Mouse (Mus musculus) thymus, postnatal 4 days (tissue): ENCODE results near the gene Rcsd1.

Source experiments
- DNase-seq: peaks from one replicate; pipeline ENCODE4 v3.0.0; 2021

The Rcsd1 gene

DNA sequence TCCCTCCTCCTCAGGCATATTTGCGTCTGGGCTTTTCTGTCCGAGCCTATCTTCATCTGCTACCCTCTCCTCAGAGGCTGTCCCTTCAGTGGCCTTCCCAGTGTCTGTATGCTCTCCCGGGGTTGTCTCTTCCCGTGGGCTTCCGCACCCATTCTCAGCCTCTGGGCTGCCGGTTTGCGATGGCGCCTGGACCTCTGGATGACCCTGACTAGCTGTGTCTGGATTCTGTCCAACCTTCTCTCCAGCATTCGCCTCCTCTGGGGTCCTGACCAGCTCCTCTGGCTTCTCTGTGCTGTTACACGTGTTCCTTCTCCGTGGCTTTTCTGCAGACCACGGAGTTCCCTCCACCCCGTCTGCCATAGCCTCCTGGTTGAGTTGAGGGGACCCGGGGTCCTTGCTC lies 54.1 kb downstream of the Rcsd1 start:
- DNase-seq = no peak

DNA sequence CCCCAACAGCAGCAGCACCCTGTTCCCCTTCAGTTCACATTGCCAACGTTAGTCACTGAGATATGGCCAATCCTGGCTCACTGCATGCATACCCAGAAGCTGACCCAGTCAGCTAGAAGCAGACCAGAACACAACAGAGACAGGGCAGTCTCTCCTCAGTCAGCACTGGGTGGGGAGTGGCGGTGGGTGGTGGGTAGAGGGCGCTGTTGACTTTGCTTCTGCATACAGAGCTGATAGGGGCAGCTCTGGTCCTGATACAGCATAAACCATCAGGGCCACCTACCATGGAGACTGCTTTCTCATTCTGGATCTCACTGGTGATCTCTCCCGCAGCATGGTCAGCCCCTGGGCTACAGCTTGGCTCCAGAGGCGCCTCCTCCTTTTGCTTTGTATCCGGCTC lies 54.5 kb downstream of the Rcsd1 start:
- DNase-seq = peak; percentile 82

DNA sequence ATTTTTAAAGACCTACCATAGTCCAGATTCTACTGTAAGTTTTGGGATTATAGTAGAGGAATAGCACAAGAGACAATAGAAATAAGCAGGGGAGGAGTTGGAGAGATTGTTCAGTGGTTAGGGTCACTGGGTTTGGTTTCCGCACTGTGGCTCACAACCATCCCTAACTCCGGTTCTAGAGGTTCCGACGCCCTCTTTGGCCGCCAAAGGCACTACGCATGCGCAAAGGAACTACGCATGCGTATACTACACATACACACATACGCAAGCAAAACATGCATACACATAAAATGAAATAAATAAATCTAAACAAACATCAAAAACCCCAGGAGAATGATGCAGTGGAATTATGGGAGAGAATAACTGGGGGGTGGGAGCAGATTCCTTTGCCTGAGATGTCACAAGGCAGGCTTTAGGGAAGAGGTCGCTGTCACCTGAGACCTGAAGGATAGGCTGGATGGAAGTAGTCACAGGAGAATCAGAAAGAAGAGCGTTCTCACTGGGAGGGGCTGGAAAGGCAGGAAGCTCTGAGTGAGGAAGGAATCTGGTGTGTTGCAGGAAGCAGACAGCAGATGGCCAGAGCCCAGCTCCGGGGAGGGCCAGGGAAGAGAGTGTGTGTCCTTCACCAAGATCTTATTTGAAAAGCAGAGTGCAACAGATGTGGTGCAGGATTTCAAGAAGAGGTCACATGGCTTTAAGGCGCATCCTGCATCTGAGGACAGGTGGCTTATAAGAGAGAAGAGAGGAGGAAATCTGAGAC lies 56.3 kb downstream of the Rcsd1 start:
- no peak for DNase-seq

DNA sequence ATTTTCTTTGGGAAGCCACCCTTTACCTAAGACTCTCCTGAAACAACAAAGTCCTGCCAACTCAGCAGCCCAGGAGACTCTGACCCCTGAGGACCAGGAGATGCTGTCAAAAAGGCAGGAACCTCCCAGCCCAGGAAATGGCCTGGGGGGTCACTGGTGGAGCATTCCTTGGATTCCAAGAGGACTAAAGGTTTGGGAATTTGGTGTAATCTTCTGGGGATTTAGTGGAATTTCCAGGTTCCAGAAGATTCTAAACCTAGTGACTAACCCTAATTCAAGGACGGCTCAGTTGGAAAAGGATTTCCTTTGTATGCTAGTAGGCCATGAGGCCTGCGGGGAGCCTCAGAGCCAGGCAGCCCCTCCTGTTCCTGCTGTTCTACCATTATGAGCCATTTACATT lies 57.0 kb downstream of the Rcsd1 start:
- DNase-seq = no peak

DNA sequence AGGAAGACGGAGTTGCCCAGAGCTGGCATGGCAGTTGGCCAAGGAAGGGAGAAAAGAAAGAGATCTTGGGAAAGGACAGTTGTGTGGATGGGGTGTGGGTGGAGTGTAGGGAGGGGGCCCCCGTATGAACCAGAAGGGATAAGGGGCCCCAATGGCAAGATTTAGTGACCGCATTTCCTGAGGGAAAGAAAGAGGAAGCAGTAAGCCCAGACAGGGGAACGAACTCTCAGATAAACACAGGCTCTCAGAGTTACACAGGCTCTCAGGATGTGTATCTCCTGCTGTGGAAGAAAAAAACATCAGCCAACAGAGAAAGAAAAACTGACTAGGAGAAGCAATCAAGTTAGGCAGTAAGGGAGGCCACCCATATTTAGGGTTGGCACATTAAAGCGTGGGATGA lies 58.4 kb downstream of the Rcsd1 start:
- no peak for DNase-seq

DNA sequence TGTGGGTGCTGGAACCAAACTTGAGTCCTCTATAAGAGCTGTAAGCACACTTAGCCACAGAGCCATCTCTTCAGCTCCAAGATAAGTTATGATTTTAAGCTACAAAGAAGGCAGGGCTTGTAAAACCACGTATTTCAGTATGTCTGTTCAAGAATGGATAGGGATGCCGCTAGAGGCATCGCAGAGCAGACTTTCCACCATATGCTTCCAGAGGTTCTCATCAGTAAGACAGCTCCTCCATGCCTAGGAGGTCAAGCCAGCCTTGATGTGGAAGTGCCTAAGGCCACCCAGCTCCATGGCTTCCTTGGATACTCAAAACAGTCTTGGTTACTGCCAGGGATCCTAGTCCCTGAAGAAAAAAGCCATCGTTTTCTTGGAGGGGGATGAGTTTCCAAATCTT lies 64.5 kb downstream of the Rcsd1 start:
- DNase-seq = no peak

DNA sequence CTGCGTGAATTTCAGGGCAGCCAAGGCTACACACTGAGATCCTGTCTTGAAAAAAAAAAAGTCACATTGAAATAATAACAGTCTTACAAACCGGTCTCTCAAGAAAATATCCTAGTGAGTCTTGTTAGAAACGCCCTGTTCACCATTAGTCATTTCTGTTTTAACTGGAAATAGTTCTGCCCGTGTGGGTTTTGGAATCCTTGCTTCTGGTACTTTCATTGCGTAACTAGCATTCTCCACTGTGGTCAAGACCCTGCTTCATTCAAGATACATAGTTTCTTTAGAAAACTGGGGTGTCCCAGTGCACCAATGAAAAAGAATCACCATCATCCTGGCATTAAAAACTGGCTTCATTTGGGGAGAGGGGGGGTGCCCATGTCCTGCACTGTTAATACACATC lies 65.8 kb downstream of the Rcsd1 start:
- DNase-seq = no peak

DNA sequence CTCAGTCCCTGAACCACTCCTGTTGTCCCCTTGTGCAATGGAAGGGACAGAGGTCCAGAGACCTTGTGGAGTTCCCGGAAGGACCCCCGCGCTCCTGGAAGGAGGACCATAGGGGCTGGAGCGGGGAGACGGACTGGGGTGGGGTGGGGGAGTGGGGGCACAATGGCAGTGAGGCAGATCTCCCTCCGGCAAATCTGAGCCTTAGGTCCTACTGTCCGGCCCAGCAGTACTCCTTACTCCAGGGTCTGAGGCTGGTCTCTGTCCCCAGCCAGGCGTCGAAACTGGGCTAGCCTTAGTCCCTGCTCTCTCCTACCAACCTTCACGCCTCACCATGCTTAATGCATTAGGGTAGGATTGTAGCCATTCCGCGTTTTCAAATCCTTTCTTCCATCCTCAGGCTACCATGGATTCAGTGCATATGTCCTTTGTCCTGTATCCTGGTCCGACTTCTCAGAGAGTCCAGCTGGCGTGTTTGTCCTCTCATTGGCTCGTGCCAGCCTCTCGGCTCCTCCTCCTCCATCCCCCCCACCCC lies 66.7 kb downstream of the Rcsd1 start:
- DNase-seq = no peak

DNA sequence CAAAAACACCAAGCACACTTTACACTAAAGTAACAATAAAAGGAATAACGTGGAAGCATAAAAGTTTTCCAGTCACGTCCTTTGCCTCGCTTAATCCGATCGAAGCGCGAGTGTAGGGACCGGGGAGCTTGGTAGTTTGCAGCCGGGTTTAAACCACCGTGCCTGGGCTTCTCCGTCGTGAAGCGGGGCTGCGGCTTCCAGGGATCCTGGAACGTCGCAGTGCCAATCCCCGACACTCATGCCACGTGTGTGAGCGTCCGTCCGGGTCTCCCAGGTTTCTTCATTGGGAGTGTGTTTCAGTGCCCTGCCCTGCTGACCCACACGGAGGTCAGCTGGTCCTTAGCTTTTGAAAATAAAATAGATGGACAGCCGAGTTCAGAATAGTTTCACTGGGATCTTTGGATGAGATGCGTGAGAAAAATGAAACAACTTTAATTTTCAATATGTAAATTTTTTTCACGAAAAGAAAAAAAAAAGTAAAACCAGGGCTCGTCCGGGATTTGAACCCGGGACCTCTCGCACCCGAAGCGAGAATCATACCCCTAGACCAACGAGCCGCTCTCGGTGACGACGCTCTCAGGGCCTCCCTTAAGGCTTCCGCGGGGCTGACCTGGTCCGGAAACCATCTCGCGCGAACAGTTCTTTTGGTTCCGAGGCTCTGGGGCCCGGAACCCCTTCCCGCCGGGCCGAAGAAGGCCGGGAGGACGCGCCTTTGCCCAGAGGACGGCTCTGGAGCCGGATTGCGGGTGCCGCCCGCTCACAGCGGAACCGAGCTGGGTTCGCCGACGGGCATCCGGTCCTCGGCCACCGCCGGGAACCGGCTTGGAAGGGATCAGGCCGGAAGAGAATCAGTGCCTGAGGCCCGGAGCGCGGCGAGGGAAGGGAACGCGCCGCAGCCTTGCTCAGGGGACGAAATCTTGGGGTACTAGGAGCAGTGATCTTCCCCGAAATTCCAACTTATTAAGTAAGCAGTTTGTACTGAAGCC lies 67.5 kb downstream of the Rcsd1 start:
- DNase-seq = peak; percentile 93

DNA sequence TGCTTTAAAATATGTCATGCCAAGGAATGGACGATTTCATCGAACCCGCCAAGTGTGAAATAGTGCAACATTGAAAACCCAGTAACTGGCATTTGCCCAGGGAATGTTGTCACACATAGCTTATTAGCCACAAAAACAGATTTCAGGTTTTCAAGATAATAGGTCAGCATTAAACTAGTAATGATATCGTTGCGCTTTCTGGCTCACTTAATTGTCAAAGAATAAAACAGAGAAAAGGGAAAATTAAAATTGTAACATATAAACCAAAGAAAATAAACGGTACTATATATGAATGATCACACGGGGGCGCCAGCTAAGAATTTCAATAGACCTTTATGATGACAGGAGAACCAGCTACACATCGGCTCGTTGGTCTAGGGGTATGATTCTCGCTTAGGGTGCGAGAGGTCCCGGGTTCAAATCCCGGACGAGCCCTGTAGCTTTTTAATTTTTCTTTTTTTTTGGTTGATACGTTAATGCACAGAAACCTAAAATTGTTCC lies 68.2 kb downstream of the Rcsd1 start:
- peak; percentile 79 for DNase-seq

DNA sequence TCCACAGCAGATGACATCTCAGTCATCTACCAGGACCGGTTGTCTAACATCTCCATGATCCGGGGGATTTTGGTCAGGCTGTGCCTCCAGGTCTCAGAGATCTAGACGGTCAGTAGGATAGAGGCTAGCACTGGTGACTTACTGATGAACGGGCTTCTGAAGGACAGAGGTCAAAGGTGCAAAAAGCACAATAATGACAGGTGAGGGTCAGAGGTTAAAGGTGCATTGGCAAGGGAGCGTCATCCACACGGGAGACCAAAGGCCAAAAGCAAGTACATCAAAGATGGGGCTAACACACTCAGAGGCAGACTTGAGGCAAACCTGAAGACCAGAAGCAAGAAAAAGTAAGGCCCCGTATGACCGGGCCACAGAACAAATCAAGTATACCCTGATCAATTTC lies 73.3 kb downstream of the Rcsd1 start:
- no peak for DNase-seq

DNA sequence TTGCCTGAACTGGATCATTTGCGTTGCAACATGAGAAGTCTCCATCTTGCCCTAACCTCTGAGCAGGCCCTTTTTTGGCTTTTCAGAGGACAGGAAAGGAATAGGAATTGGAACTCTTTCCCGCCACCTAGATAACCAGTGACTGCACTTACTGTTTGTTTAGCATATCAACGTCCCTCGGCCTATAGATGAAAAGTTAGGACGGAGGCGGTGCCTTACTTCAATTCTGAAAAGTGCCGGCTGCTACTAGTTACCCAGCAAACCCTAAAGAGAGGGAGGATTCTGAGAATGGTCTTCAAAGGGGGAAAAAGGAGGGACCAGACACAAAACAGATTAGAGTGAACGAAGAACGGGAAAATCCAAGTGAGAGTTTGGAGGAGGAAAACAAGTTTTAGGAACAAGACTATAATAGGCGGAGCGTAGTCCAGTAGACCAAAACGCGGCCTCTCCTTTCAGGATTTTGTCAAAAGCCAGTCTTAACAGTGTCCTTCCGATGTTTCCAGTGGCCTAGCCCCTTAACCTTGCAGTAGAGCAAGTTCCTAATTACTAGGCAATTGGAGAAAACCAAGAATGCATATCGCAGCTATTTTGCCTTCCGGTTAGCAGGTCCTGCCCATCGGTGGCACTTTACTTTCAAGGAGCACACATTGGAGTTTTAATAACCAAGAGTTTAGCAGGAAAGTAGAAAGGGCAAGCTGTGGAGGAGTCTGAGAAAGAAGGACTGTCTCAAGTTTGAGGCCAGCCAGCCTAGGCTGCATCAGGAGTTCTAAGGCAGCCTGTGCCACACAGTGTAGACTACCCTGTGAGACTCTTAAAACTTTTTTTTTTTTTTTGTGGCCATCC lies 74.3 kb downstream of the Rcsd1 start:
- DNase-seq = no peak

DNA sequence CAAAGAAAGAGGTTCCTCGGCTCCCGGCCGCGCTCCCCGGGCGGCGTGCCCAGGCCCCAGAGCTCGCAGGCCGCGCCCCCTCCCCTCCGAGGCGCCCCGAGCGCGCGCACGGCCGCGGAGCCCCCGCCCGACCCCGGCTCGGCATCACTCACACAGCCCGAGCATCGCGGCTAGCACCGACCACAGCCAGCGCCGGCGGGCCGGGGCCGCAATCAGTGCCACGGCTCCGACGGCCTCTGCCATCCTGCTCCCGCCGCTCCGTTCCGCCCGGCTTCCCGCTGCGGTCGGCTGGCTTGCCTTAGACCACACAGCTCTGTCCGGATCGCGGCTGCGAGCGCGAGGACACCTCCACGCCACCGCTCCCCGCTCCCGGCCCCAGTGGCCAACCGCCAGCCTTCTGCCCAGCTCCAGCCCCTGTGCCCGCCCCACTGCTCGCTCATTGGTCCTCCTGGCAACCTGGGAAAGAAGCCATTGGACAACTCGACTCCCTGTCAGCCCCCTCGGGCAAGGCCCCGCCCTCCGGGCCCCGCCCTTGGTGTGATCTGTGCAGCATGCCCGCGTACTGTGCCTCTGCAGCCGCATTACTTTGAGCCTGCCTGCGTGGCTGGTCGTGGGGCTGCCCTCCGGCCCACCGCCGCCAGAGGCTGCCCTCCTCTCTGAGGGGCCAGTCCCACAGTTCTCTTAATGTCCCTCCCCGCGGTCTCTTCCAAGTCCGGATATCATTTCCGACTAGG lies 75.2 kb downstream of the Rcsd1 start, which contains the start of gene Mpzl1:
Gene Mpzl1 (minus strand): TSS at position 388 of the 734 bp plus-strand sequence.
- DNase-seq = peak; percentile 96

DNA sequence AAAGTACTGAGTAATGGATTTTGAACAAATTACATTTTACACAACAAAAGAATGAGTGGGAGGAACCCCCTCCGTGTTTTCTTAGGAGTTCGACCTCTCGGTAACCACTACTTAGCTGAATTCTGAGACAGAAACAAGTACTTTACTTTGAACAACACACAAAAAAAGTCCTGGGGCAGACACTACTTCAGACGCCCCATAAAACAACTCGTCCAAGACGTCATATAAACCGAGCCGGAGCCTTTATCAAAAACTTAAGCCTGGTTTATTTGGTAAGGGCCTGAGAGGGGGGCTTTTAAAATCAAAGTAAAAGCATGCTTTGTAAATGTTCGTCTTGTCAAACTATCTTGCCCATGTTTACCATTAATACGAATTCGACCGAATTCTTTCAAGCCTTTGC lies 76.2 kb downstream of the Rcsd1 start:
- DNase-seq = no peak

DNA sequence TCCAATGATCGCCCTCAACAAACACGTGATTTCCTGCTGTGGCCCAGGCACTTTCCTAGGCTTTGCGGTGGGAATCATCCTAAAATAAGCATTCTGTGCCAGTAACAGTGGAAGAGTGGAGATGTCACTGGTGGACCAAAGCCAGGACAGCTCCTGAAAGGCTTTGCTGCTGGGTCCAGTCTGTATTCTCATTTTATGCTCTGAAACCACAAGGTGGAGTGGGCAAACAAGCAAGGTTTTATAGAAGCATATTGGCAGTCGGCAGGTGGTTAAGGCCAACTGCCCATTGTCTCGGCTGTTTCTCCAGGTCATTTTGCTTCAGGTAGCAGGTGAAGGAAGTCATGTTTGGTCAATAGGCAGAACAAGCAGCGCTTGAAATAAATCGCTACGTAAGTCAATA lies 78.4 kb downstream of the Rcsd1 start:
- no peak for DNase-seq

DNA sequence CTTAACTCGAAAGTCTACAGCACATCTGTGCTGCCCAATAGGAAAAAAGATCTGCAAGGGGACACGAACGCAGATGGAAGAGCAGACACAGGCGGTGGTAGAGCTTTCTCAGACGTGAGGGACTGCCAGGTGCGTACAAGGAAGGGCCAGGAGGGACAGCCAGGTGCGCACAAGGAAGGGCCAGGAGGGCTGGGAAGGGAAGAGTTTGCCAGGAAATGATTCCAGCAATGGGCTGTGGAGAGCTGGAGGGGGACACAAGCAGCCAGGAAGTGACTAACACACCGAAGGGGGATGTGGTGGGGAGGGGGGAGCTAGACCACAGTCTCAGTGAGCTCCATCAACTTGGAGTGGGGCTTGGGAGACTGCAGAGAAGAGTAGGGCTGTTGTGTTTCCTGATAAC lies 79.6 kb downstream of the Rcsd1 start:
- DNase-seq = no peak

DNA sequence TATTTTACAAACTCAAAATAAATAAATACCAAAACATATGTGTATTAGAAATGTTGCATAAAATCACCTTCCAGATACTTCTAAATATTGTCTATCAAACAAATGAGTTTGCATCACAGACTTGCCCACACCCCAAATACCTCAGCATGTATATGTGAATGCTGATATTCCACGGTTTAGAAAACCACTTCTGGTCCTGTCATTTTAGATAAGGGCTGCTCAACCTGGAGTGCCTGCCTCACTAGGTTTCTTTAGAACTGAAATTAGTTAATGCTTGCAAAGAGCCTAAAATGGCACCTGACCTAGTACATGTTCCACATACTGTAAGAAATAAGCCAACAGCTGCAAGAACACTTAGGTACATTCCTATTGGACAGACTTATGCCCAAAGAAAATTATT lies 81.0 kb downstream of the Rcsd1 start:
- no peak for DNase-seq

DNA sequence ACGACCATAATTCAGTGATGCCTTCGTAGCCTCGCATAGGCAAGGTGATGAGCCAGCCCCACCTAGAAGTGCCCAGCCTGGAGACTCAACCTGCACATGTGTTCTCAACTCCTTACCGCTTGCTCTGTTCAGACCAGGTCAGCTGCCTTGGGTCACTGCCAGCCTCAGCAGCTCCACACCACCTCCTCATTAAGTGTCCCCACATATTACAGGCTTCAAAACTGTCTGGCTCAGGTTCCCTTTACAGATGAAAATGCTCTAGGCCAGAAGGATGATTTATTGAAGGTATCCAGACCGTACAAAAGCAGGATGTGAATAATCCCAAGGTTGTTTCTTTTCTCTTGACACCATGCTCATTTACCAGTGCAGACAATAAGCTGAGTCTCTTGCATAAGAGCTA lies 83.7 kb downstream of the Rcsd1 start:
- DNase-seq = no peak

DNA sequence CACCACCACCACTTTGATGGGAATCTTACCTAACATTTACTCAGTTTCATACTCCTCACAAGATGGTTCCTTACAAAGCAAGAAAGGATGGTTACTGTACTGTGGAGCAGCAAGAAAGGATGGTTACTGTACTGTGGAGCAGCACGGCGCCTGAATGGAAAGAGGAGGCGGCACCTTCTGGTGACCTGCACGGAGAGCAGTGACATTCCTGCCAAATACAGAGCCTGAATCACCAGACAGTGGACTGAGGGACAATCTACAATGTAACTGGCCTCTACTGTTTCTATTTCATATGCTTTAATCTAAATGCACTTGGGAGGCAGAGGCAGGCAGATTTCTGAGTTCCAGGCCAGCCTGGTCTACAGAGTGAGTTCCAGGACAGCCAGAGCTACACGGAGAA lies 84.5 kb downstream of the Rcsd1 start:
- DNase-seq = no peak

DNA sequence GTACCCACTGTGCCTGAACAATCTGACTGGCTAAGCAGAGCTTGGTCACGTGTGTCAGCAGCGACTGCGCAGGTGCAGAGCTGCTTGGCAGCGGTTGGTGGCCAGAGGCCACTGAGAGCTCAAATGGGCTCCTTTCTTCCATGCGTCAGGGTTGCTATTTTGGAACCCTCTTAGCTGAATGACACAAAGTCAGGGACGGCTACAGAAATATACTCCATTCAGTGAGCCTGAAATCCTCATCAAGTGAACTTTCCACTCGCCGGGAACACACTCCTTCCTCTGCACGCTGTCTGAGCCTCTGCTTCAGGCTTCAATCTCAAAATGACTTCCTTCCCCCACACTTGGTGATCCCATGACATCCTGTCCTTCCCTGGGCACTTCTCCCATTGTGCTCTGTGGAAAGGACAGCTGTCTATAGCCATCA lies 91.3 kb downstream of the Rcsd1 start:
- no peak for DNase-seq

DNA sequence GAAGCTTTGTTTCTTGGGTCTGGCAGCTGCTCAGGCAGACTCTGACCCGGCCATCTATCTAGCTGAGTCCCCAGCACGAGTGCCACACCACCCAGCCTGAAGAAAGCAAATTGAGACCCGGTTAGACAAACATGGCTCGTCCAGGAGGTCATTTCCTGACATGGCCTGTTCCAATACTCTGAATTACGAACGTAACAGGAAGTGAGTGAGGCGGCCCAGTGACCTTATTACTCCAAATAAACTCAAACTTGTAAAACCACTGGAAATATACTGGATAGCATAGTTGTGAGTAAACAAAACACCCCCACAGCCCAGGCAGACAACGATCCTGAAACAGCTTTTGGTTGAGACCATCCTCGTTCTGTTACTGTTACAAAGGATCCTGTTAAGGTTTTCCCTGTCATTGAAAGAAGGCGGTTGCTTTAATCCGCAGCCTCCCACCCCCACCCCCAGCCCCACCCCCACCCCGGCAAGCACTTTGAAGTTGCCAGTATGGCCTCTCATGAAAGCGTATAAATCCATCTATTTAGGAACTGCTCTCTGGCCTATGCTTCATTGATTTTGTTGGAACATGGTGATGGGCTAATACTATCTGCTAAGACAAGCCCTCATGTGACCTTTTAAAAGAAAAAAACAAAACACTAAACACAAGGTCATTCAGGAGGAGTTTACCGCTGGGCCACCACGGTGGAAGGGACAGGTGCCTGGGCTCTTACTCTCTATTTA lies 92.2 kb downstream of the Rcsd1 start:
- DNase-seq = no peak
